Mouse (Mus musculus) urinary bladder, postnatal 36 days (tissue): ENCODE data around the gene Tcap.
A peak's percentile ranks its signal among the peaks of the same experiment; 100 is the strongest.

Source experiments
- DNase-seq, 2 experiments: peaks; one replicate each; pipeline ENCODE4 v3.0.0; 2022; ENCODE audit warnings: low spot score in 2 of 2, mixed read lengths in 1 of 2

Gene Tcap

DNA sequence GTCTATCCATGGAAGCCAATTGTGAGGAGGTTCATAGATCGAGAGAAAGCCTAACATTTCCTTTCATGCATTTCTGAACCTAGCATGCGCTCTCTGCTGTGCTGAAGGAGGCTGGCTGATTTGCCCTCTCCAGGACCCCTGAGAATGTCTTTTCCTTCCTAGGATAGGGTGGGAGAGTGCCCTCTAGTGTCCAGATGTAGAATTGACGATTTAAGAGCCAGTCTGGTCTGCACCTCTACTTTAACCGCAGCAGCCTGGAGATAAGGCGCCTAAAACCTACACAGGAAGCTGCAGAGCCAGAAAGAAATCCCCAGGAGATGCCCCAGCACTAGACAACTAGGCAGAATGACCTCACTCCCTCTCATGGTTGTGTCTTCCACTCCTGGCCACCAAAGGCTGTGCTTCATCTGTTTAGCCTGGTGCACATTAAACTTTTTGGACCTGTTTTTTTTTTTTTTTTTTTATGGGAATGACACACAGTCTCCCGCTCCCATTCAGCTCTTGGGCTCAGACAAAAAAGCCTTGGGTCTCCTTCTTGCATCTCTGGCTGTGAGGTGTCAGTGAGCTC, 27.8 kb upstream of the Tcap start:
- no peak for DNase-seq

DNA sequence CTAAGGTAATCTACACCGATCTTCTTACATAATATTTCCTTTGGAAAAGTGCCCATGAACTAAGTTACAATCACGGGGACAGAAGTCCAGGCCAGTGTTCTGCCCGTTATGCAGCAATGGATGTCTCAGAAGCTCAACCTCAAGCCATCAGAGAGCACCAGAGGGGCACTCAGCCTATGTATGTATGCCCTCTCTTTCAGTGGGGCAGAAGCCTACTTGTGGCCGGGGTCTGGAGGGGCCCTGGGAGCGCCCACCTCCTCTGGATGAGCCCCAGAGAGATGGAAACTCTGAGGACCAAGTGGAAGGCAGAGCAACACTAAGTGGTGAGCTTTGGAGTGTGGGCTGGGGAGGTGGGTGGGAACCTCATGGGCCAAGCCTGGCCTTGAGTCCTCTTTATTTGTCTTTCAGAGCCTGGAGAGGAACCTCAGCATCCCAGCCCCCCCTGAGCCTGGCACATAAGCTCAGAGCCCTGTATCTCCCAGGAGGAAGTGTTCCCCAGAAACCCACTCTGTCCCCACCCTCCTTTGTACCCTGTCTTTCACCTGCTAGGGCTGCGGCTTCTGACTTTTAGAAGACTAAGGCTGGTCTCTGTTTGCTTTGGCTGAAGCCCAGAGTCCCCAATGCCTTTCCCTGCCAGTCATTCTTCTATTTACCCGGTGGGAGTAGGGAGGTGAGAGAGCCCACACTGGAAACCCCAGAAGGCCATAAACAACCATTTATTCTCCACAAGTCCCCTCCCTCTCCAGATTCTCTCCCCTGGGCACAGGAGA, 26.8 kb upstream of the Tcap start:
- no peak for DNase-seq

DNA sequence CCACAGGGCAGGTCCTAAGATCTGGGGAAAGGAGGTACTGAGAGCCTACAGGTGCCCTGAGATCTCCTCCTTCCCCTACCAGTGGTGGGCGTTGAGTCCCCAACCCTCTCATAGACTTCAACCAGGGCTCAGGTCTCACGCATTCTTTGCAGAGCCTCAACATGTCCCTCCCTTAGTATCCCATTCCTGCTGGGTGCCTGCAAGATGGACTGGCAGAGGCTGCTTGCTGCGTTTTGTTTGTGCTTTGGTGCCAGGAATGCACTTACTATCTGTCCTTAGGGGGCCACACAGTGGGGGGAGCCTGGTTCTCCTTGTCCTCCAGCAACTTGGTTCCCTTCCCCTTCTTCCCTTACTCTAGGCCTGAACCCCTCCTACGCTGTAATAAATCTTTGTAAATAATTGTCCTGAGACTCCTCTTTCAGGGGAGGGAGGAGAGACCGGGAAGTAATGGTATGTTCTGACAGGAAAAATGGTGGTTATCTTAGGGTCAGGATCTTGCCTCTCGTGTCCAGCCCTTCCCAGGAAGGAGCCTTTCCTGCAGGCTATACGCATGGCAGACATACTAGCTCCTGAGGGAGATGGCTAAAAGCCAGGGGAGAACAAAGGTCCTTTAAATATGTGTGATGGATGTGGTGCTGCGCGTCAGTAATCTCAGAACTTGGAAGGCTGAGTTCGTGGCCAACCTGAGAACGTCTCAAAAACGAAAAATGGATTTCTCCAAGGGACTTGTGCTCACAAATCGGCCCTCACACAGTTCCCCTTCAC, 26.0 kb upstream of the Tcap start:
- DNase-seq: no peak

DNA sequence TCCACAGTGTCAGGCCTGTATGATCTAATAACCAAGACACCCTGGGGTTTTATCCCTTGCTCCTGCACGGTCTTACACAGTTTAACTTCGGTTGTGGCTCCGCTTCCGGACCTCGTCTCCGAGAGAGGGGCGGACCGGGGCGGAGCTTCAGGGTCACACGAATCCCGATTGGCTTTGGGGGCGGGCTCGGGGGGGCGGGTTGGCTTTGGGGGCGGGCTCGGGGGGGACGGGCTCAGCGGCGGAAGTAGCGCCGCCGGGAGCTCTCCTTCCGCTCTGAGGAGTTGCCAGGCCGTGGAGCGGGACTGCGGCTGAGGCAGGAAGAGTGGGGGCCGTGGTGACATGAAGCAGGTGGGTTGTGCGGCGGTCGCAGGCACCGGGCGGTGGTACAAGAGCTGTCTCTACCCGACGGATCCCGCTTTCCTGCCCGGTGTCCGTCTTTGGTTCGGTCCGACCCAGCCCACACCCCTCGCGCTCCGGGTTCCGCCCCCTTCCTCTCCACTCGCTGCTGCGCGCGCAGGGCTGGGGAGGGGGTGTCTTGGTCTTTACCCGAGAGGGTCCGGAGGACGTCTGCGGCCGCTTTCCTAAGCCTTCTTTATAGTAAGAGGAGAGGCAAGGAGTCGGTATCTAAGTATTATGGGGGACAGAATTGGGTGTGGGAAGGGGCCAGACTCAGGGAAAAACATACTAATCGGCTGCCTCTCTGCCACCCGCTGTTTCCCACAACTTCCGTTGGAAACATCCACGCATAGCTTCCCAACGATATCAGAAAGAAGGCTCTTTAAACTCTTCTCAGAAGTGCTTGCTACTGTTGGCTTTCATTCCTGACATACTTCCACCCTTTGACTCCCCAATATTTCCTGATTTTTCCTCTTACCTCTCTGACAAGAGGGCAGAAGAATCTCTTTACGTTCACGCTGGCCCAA, 25.2 kb upstream of the Tcap start, which contains the start of gene Stard3:
TSS of gene Stard3 (plus strand) at position 208 of the 923 bp plus-strand sequence.
- DNase-seq: peak; percentile 74 to 92

DNA sequence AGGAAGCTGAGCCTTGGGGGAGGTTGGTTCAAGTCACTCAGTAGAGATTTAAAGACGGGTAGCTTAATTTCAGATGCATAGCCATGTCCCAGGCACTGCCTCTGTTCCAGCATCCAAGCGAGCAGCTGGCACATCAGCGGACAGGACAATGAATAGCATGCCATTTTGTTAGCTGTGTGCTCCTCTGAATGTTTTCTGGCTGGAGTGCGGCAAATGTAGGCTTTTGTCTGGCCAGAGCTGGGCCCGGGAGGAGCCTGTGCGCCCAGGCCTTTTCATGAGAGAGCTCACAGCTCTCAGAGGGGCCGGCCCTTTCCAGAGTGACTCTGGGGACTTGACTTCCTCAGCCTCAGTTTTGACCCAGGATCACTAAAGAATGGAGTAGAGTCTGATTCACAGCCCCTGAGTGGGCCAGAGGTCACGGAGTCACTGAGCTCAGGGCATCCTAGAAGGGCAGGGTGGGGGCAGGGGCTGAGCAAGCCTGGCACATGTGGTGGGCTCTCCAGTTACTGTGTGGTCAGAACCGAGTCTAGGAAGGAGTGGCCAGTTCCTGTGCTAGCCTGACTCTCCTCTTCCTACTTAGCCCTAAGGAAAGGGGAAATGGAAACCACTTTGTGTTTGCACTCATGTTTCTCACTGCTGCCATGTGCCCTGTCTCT, 22.6 kb upstream of the Tcap start:
- DNase-seq: no peak

DNA sequence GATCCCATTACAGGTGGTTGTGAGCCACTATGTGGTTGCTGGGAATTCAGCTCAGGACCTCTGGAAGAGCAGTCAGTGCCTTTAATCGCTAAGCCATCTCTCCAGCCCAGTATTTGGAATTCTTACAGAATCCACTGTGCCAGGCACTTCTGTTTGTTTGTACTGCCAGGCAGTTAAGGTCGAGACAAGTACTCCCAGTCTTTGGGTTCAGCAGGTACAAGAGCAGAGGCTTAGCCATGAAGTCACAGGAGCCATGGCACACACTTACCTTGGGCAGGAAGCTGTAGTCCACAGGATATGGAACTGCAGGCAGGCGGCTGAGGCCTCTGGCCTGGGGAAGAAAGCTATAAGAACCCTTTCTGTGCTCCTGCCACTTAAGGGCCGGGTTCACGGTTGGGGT, 19.8 kb upstream of the Tcap start:
- no peak for DNase-seq

DNA sequence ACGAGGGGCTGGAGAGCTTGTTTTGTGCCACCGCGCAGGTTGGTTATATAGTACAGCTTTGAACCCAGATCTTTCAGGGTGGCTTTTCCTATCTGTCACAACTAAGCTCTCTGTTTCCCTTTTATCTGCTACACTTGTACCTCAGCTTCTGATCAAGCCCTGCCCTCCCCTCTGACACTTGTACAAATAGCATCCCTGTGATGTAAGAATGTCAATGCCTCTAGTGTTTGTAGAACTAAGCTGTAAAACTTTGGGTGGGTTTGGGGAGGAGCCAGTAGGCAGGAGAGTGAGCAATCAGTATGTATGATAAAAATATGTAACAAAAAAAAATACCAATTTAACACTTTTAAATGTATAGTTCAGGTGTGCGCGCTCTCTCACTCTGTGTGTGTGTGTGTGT, 19.2 kb upstream of the Tcap start:
- DNase-seq: no peak

DNA sequence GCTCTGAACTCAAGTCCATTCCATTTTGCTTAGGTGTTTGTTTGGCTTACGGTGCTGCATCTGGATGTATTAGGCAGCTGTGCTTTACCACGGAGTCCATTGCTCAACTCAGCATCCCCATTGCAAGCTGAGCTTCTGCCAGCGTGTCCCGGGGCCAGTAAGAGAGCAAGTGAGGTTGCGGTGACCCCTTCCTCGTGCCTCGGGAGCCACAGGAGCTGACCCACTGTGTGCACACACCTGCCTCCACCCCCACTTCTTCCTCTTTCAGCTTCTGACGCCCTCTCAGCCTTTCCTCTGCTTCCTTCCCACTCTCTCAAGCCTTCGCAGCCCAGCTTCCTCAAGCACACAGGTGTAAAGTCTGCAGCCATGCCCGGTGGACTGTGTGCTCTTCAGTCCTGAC, 17.3 kb upstream of the Tcap start:
- DNase-seq: no peak

DNA sequence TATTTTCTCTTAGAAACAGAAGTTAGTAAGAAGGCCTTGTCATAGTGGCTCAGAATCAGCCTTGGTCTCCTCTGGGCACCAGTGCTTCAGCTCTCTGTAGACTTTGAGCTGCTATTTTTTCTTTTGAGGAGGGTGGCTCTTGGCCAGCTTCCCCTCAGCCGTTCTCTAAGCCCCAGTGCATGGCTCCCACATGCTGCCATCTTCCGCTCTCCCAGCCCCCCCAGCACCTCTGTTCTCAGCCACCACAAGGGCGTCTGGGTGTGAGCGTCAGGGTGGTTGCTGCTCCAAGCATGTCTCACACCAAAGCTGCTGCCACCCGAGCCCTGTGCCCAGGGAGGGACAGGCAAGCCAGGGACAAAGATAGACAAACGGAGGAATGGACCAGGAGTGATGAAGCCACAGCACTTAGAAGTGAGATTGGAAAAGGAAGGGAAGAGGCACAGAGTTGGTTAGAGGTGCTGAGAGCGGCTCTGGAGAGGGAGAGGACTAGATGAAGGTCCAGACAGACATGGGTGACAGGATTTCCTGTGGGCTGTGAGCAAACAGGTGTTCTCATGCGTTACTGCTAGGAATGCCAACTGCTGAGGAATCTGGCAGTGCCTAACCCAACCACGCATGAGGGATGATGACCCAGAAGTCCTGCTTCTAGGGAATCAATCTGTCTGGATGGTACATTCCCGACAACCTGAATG, 16.3 kb upstream of the Tcap start:
- no peak for DNase-seq

DNA sequence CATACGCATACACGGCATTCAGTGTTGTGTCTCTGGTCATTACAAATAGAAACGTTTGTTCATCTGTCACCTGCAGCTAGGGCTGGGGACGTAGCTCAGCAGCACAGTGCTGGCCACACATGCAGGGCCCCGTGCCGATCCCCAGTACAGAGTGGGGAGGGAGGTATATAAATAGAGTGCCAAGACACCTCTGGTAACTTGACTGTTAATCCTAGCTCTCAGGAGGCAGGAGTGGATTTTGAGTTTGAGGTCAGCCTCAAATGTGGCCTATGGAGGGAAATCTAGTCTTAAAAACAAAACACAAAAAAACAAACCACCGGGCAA, 15.8 kb upstream of the Tcap start:
- DNase-seq: no peak

DNA sequence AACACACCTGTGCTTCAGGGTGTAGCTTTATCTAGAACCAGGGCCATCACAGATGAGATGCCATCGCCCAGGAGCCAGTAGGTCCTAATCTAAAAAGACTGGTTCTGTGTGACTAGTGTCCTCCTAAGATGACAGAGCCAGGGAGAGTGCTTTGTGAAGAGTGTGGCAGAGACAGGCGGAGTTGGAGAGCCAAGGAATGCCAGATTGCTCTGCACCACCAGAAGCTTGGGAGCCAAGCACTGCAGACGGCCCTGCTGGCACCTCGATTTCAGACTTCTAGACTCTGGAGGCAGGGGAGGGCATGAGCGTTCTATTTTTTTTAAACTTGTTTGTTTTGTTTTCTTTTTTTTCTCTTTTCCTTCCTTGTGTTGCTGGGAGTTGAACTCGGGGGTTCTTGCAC, 14.3 kb upstream of the Tcap start:
- DNase-seq: no peak

DNA sequence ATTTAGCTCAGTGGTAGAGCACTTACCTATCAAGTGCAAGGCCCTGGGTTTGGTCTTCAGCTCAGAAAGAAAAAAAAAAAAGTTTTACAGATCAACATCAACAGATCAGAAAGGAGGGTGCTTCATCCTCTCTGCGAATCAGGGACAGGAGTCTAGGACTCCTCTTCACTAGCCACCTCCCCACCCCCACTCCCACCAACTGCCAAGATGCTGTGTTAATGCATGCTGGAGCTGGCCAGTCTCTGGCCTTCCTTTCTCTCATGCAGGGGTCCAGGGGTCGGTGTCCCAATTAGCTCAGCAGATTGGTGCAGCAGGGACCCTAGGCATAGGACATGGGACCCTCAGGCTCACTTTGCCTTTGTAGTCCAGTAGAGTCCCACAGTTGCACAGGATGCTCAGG, 13.0 kb upstream of the Tcap start:
- no peak for DNase-seq

DNA sequence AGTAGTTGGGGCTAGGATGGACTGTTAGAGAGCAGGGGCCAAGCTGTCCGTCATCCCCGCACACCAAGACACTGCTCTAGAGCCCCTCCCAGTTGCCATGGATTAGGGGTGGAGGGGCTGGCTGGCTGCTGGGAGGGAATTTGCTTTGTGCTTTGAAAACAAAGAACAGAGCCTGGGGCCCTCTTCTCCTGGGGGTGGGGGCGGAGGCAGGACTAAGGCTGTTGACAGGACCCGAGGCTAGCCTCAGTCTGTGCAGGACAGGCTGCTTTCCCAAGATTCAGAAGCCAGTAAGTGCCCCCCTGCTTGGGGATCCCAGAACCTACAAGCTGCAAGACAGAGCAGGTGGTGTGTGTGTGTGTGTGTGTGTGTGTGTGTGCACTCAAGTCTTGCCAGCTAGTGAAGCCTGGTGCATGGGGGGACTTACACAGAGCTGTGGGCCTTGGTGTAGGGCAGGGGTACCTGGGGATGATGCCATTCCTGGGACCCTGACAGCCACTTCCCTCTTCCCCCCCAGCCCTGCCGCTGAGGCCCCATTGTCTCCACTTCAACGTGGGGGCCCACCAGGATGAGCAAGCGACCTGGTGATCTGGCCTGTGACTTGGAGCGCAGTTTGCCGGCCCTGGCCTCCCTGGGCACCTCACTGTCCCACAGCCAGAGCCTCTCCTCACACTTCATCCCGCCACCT, 11.9 kb upstream of the Tcap start:
- DNase-seq: no peak

DNA sequence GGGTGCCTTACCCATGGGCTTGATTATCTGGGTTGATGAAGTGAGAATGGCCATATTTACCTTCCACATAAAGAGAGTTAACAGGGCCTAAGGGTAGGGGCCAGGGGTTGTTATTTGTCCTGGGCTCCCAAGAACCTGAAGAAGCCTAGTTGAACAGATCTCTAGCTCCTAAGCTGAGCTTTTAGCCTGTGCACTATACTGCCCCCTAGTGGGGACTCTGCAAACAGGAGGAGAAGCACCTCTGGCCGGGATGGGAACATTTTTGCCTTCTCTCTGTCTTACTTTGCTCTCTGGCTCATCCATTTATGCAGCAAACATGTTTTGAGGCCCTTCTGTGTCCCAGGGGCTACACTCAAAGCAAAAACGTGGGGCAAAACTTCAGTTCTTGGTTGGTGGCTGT, 11.2 kb upstream of the Tcap start:
- DNase-seq: no peak

DNA sequence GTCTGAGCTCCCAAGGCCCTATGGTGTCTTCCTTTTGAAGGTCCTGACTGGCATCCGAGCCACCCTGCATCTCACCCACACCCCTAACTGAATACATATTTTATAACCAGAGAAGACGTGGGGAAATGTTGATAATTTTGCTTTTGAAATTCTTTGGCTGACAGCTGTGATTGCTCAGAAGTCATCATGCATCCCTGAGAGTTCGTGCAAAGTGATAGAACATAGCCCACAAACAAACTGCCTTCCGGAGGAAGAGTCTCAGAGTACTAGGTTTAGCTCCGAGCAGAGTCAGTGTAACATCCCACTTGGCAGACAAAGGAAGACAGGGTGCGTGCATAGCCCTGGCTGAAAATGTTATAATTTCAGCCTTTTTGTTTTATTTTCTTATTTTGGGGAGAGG, 10.4 kb upstream of the Tcap start:
- DNase-seq: no peak

DNA sequence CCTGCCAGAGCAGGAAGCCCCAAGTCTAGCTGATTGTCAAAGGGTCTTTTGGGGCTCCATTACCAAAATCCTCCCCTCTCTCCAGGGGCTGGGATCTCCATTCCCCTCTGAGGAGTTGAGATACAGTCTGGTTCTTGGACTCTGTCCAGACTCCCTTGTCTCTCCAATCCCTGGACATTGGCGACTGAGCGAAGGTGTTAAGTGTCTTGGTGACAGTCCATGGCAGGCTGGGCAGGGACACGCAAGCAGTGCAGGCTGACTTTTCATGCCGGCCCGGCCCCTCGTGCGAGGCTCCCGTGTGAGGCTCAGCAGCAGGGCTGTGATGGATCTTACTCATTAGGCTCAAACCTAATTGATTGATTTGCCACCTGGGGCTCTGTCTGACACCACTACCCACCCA, 9.3 kb upstream of the Tcap start:
- DNase-seq: no peak

DNA sequence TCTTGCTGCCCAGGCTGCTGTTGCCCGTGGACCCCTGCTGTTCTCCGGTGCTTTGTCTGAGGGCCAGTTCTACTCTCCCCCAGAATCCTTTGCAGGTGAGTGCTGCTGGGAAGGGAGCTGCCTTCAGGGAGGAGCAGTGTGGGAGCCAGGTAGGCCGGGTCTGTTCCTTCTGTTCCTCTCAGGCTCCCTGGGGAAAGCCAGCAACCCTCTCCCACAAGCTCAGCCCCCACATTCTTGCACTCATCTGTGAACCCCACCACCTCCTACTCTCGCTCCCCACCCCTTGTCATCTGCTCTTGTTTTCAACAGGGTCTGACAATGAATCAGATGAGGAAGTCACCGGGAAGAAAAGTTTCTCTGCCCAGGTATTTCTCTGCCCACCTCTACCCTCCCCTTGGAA, 6.9 kb upstream of the Tcap start:
- DNase-seq: no peak

DNA sequence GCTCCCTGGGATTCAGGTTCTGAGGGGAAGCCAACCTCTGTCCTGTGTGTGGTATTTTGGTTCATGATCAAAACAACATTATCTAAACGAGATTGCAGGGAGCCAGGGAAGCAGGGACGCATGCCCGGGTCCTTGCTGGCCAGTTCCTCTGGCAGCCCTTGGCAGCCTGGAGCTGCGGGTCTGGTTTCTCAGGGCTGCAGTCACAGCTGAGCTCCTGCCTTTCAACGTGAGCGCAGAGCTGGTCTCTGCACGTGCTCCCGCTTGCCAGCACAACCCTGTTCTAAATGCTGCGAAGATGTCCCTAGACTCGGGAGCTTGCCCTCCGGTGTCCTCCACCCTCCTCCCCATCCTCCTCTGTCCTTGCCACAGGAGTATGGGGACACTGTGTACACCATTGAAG, 5.8 kb upstream of the Tcap start:
- no peak for DNase-seq

DNA sequence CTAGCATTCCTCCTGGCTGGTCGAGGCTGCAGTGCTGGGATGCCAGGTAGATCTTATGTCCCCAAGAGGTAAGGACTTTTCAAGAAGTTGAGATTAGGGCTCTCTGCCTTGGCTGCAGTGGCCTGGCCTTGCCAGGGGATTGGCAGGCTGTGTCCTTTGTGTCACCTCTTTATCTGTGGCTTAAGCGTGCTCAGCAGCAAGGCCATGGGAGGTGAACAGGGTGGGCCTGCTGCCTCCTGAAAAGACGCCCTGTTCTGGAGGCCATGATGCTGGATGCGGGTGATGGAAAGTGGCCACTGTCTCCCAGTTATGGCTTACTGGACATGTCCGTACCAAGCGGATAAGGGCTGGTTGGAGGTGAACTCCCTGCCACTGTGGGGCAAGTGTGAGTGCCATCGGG, 4.2 kb upstream of the Tcap start:
- DNase-seq: no peak

DNA sequence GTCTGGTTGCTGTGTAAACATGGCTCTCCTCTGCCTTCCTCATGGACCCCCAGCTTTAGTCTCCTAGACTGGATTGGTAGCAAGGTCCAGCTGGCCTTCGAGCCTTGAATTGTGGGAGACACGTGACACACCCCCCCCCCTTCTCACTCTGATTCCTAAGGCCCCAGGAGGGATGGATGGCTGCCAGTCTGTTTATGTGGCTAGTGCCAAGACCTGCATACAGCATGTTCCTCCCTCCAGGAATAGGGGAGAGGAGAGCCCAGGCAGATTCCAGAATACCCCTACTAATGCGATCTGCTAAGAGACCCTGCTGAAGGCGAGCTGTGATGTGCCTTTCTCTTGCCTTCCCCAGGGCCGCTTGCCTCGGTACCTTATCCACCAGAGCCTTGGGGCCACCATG, 3.5 kb upstream of the Tcap start:
- DNase-seq: no peak
